Mouse (Mus musculus) midbrain, embryonic 14.5 days (tissue): ENCODE measurements at regions not wholly inside any gene's neighbourhood (a gene's known extent, or its start where the extent isn't known, plus 50 kb on each side); places are given as distances from the start of the nearest gene placed in this dataset.

Source experiments
- ATAC-seq: fragments of 200-750 bp; cut with Nextera tagmentation; 2 replicates; pipeline ENCODE4 v1.8.0; 2017; ENCODE audit warnings: moderate number of reproducible peaks, moderate library complexity; ENCODE audit not compliant: low FRiP score, low TSS enrichment
- DNase-seq: peaks from one replicate; pipeline ENCODE4 v3.0.0-alpha.2; 2015
- H3K27ac ChIP-seq: fragments of 300-500 bp; sonication (generic); replicated peaks from 2 replicates; pipeline ENCODE4 v1.5.1; 2014; ENCODE audit warnings: mild to moderate bottlenecking, low read depth, low read length, moderate library complexity
- H3K27me3 ChIP-seq: fragments of 300-500 bp; sonication (generic); 2 replicates; pipeline ENCODE4 v1.6.1; 2014; ENCODE audit warnings: low read length, control low read depth, mixed read lengths; ENCODE audit not compliant: control insufficient read depth, insufficient read depth
- H3K36me3 ChIP-seq: fragments of 300-500 bp; sonication (generic); 2 replicates; pipeline ENCODE4 v1.6.1; 2014; ENCODE audit warnings: low read length, control low read depth; ENCODE audit not compliant: control insufficient read depth, insufficient read depth
- H3K4me1 ChIP-seq: fragments of 300-500 bp; sonication (generic); 2 replicates; pipeline ENCODE4 v1.6.1; 2014; ENCODE audit warnings: mild to moderate bottlenecking, antibody characterized with exemption, low read length, control low read depth; ENCODE audit not compliant: control insufficient read depth, insufficient read depth
- H3K4me2 ChIP-seq: fragments of 300-500 bp; sonication (generic); 2 replicates; pipeline ENCODE4 v1.6.1; 2014; ENCODE audit warnings: mild to moderate bottlenecking, low read length, moderate library complexity
- H3K4me3 ChIP-seq: fragments of 300-500 bp; sonication (generic); replicated peaks from 2 replicates; pipeline ENCODE4 v1.5.1; 2014; ENCODE audit warnings: low read depth, low read length
- H3K9ac ChIP-seq: fragments of 300-500 bp; sonication (generic); replicated peaks from 2 replicates; pipeline ENCODE4 v1.6.1; 2014; ENCODE audit warnings: mild to moderate bottlenecking, low read length, moderate library complexity
- H3K9me3 ChIP-seq: fragments of 300-500 bp; sonication (generic); 2 replicates; pipeline ENCODE4 v1.6.1; 2016; ENCODE audit warnings: low read length, control low read depth, mixed read lengths; ENCODE audit not compliant: control insufficient read depth
- WGBS: fragments of 180-500 bp; shearing (Covaris S2); extraction: QIAGEN DNeasy Blood & Tissue Kit; methylation state at CpG from one replicate; pipeline ENCODE4 v1.1.7; 2014; 5-methylcytosine and 5-hydroxymethylcytosine counted together

DNA sequence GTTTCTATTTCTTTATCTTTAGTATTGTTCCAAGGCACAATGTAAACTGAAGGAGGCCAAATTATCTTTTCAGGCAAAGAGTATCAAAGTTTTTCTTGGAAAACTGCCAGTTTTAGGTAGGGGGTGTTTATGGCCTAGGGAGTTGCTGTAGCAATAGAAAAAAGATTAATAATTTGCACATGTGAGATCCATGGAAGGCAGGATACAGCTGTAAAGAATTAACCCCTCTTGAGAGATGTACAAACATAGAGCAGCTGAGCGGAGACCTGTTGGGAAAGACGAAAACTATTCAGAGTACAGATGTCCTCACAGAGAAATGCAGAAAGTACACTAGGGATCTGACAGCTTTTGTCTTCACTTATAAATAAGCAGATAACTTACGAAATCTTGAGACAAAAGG lies 176.8 kb downstream of the Fign start:
- peaks cover 15% of the 10 kb centered on the region; the same call in 1 of the 2 replicates for H3K4me1 ChIP-seq
- no peak overlapping the region for H3K9ac ChIP-seq
- no peaks in the 10 kb centered on the region for H3K27me3 ChIP-seq
- no peak overlapping the region for H3K4me3 ChIP-seq
- ATAC-seq = no peak
- H3K4me2 ChIP-seq = no peak overlapping the region
- no peak overlapping the region for H3K27ac ChIP-seq
- H3K36me3 ChIP-seq = no peaks in the 10 kb centered on the region
- H3K9me3 ChIP-seq = no peaks in the 10 kb centered on the region
- 29% methylated on average over 3 of the region's 3 CpGs for WGBS
- DNase-seq = peak; percentile 40

GRCm38 (mm10) chr2:63920019-63920418 lies 177.8 kb downstream of the Fign start:
- H3K27me3 ChIP-seq = no peaks in the 10 kb centered on the region
- H3K27ac ChIP-seq = no peak overlapping the region
- peaks cover 15% of the 10 kb centered on the region; the same call in 1 of the 2 replicates for H3K4me1 ChIP-seq
- peak; percentile 44 for DNase-seq
- H3K36me3 ChIP-seq = no peaks in the 10 kb centered on the region
- no peaks in the 10 kb centered on the region for H3K9me3 ChIP-seq
- no peak overlapping the region for H3K9ac ChIP-seq
- WGBS = 62% methylated on average over 4 of the region's 4 CpGs
- peak; percentile 20; the same call in 1 of the 2 replicates for ATAC-seq
- no peak overlapping the region for H3K4me3 ChIP-seq
- peak overlapping the region; percentile 11 for H3K4me2 ChIP-seq

GRCm38 (mm10) chr2:63900644-63901043 lies 197.2 kb downstream of the Fign start:
- Histone ChIP-seq H3K9me3 (no peaks in the 10 kb centered on the region), H3K4me1 (no peaks in the 10 kb centered on the region)
- DNase-seq = no peak

DNA sequence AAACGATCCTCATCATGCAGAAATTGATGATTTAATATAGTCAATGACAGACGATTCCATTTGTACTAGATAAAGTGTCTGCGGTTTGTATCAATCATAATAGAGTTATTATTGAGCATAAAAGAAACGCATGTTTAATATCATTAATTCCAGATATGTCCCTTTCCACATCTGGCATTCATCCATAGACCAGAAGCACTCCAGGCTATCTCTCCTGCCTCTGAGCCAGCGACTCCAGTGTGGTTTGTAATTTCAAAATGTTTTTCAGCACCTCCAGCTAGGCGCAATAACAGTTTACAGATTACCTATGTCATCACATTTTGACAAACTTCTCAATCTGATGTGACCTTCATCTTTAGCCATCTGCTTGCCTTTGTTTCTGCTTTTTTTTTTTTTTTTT lies 219.4 kb downstream of the Fign start:
- H3K36me3 ChIP-seq = no peaks in the 10 kb centered on the region
- no peak overlapping the region for H3K27ac ChIP-seq
- no peaks in the 10 kb centered on the region for H3K27me3 ChIP-seq
- ATAC-seq (no peak), DNase-seq (no peak)
- no peaks in the 10 kb centered on the region for H3K9me3 ChIP-seq
- no peak overlapping the region for H3K4me3 ChIP-seq
- 73% methylated on average over 6 of the region's 6 CpGs for WGBS
- H3K4me2 ChIP-seq = no peak overlapping the region
- no peaks in the 10 kb centered on the region for H3K4me1 ChIP-seq
- H3K9ac ChIP-seq = no peak overlapping the region

More at GRCm38 (mm10) chr2:63900644-63901043, 197.2 kb downstream of the Fign start:
- no peaks in the 10 kb centered on the region for H3K27me3 ChIP-seq
- no peak overlapping the region for H3K4me2 ChIP-seq
- H3K9ac ChIP-seq = no peak overlapping the region
- no peak for ATAC-seq
- no peak overlapping the region for H3K27ac ChIP-seq
- no peak overlapping the region for H3K4me3 ChIP-seq
- no peaks in the 10 kb centered on the region for H3K36me3 ChIP-seq

- Histone ChIP-seq H3K36me3 (no peaks in the 10 kb centered on the region), H3K27ac (no peak overlapping the region), H3K4me1 (no peaks in the 10 kb centered on the region), H3K4me2 (no peak overlapping the region), H3K4me3 (no peak overlapping the region), H3K9ac (no peak overlapping the region), H3K9me3 (no peaks in the 10 kb centered on the region), H3K27me3 (no peaks in the 10 kb centered on the region)
- ATAC-seq = no peak
- DNase-seq = no peak
Measured at GRCm38 (mm10) chr2:63877387-63877786, 220.5 kb downstream of the Fign start.

- Histone ChIP-seq H3K4me1 (no peaks in the 10 kb centered on the region), H3K4me3 (no peak overlapping the region), H3K36me3 (no peaks in the 10 kb centered on the region), H3K9ac (no peak overlapping the region), H3K27ac (no peak overlapping the region), H3K27me3 (no peaks in the 10 kb centered on the region), H3K9me3 (no peaks in the 10 kb centered on the region), H3K4me2 (no peak overlapping the region)
- ATAC-seq (no peak), DNase-seq (no peak)
- 43% methylated on average over 3 of the region's 3 CpGs for WGBS
Measured at GRCm38 (mm10) chr2:63876375-63876774, 221.5 kb downstream of the Fign start.

DNA sequence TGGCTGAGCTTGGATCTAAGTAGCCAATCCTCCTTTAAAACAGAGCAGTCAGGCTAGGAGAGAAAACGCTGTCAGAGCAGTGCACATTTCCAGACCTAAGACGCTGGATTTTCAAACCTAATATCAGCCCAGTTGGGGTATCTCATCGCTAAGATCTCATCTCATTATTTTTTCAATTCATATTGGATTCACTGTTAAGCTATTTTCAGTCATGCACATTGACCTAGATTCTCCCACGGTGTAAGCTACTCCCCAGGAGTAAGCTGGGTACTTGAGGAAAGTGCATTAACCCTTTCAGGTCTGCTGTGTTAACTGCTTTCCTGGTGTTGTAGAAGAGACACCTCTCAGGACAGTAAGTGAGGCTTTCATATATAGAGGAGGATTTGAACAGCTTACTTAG lies 222.7 kb downstream of the Fign start:
- no peak overlapping the region for H3K9ac ChIP-seq
- 28% methylated on average over 4 of the region's 4 CpGs for WGBS

DNA sequence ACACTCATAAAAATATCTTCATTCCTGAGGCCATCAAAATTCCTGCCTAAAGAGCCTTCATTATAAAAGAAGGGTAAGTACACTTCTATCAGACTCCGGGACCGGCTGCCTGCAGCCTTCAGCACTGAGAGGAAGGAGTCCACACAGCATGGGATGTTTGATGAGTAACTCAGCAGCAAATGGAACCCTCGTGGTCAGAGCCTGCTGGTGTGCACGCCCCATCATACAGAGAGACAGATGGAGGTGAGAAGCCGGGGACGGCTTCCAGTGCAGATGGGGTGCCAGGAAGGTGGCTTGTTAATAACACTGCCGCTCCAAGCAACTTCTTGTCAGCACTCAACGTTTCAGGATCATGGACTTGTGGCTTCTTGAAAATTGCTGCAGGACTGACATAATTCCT lies 231.3 kb downstream of the Fign start:
- WGBS = 75% methylated on average over 8 of the region's 8 CpGs

More for the DNA sequence above, 222.7 kb downstream of the Fign start:
- DNase-seq = no peak
- no peaks in the 10 kb centered on the region for H3K4me1 ChIP-seq
- H3K4me3 ChIP-seq = no peak overlapping the region
- H3K27me3 ChIP-seq = no peaks in the 10 kb centered on the region
- H3K4me2 ChIP-seq = no peak overlapping the region
- no peak overlapping the region for H3K27ac ChIP-seq
- no peaks in the 10 kb centered on the region for H3K36me3 ChIP-seq
- no peaks in the 10 kb centered on the region for H3K9me3 ChIP-seq
- no peak for ATAC-seq

DNA sequence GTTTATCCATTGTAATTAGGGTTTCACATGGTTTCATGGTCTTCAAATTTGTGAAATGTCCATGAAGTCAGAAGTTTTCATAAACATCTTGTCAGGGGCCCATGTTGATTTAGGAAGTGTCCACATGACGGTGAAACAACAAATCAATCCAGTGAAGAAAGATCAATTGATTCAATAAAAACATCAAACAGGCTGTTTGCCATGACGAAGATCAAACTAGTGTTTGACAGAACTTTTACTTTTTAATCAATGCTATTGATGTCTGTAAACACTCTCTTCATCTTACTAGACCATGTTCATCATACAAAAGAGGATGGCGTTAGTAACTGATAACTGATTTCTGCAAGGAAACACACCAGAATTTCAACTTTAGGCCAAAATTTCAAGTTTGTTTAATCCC lies 236.0 kb downstream of the Fign start:
- no peak for DNase-seq
- H3K36me3 ChIP-seq = no peaks in the 10 kb centered on the region
- no peak overlapping the region for H3K4me2 ChIP-seq
- H3K9me3 ChIP-seq = no peaks in the 10 kb centered on the region
- H3K4me3 ChIP-seq = no peak overlapping the region
- H3K27me3 ChIP-seq = no peaks in the 10 kb centered on the region
- ATAC-seq = no peak
- H3K4me1 ChIP-seq = peaks cover 3% of the 10 kb centered on the region; the same call in 1 of the 2 replicates
- H3K9ac ChIP-seq = no peak overlapping the region
- WGBS = 88% methylated on average over 3 of the region's 3 CpGs
- H3K27ac ChIP-seq = no peak overlapping the region

More for the DNA sequence above, 231.3 kb downstream of the Fign start:
- ATAC-seq (no peak), DNase-seq (no peak)
- Histone ChIP-seq H3K36me3 (no peaks in the 10 kb centered on the region), H3K4me2 (no peak overlapping the region), H3K27me3 (no peaks in the 10 kb centered on the region), H3K9me3 (no peaks in the 10 kb centered on the region), H3K9ac (no peak overlapping the region), H3K4me1 (peaks cover 3% of the 10 kb centered on the region; the same call in 1 of the 2 replicates), H3K27ac (no peak overlapping the region), H3K4me3 (no peak overlapping the region)
